11 mouse cellular contexts compared by ENCODE assay signal in the genomic region with DNA sequence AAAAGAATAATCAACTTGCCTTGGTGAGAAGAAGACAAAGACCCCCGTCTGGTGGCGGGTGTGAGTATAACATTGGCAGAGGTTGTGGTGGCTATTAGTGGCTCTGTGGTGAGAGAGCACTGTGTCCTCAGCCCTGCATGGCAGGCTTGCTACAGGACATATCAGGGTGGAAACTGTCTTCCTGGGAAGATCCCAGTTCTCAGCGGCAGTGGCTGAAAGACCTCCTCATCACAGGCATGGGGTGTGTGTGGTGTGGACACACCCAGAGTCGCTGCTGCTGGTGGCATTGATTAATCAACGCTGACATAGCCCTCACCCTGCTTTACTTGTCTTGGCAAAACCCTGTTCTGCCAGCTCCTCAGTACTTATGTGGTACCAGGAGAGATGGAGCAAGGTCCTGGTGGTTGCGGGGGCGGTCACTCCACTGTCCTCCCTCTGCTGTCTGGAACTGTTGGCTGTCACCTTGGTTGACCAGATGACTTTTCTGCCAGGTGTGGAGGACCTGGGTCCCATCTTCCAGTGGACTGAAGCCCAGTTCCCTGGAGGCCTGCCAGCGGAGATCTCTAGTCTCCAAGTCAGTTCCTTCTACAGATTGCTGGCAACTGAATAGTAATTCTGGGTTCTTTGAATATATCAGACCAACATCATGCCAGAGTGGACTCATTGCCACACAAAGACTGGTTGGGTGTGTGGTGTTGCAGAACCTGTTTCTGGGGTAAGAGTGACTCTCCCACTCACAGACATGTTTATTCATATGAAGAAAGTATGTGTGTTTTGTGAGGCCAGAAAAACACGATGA. TPM values are rescaled to one million over a fixed set of nuclear protein-coding genes. Genes with fewer than 3 reads are reported as not detected.
A peak's percentile ranks its signal among the peaks of the same experiment; 100 is the strongest.
DNase-seq lines count a peak whose midpoint lies in the region; ATAC-seq and TF ChIP-seq lines count a peak whose summit lies in the region.
"Had no signal": no experiment of that assay in that cellular context is flagged by ENCODE, and none has a peak within 500 bp of the region (broad histone marks: within the 10 kb centered on the region; RNA-seq: fewer than 3 reads in every experiment).

No protein-coding gene starts in this region.

- 0 out of 2 replicates have a peak overlapping the region, but pooled peaks have one; percentile 5 for H3K4me2 ChIP-seq in forebrain, embryonic 14.5 days (ENCODE audit: low read length)
- H3K4me2 ChIP-seq in forebrain, embryonic 16.5 days (ENCODE audit: low read length): no peak overlapping the region
- H3K4me2 ChIP-seq in liver, postnatal 0 days (ENCODE audit: low read depth, low read length): peak overlapping the region; percentile 10; the same call in 1 of the 2 replicates

- intact Hi-C loops in left cerebral cortex, postnatal 4 days (cut with DNase I): loop anchor here (10.0 kb wide), 1 partner anchor 204 kb away; a partner anchor contains a TSS
- intact Hi-C loops in left cerebral cortex, postnatal 14 days (cut with DNase I): no loop called here

- no peaks in the 10 kb centered on the region for H3K27me3 ChIP-seq in forebrain, embryonic 14.5 days (replicated peaks; ENCODE audit: control insufficient read depth, insufficient read depth, low read length)
- H3K27me3 ChIP-seq in forebrain, embryonic 16.5 days (replicated peaks; ENCODE audit: control insufficient read depth, insufficient read depth, low read length): no peaks in the 10 kb centered on the region
- no peaks in the 10 kb centered on the region for H3K27me3 ChIP-seq in liver, postnatal 0 days (ENCODE audit: insufficient read depth, low read length)

- no peaks in the 10 kb centered on the region for H3K36me3 ChIP-seq in forebrain, embryonic 14.5 days (ENCODE audit: control insufficient read depth, insufficient read depth, low read length)
- no peaks in the 10 kb centered on the region for H3K36me3 ChIP-seq in forebrain, embryonic 16.5 days (ENCODE audit: control insufficient read depth, insufficient read depth)
- H3K36me3 ChIP-seq in liver, postnatal 0 days (replicated peaks; ENCODE audit: insufficient read depth, low read length): no peaks in the 10 kb centered on the region; the same call in 1 of the 2 replicates
- H3K36me3 ChIP-seq: midbrain, embryonic 10.5 days had no signal

- H3K4me3 ChIP-seq in forebrain, embryonic 14.5 days (ENCODE audit: low read depth, low read length): no peak overlapping the region
- no peak overlapping the region for H3K4me3 ChIP-seq in forebrain, embryonic 16.5 days (replicated peaks; ENCODE audit: low read length)
- no peak overlapping the region for H3K4me3 ChIP-seq in liver, postnatal 0 days (ENCODE audit: low read depth, low read length)
- H3K4me3 ChIP-seq: midbrain, embryonic 10.5 days had no signal

- H3K4me1 ChIP-seq in forebrain, embryonic 14.5 days (ENCODE audit: control insufficient read depth, insufficient read depth, low read length): peaks cover 66% of the 10 kb centered on the region
- peaks cover 56% of the 10 kb centered on the region for H3K4me1 ChIP-seq in forebrain, embryonic 16.5 days (replicated peaks; ENCODE audit: control insufficient read depth, insufficient read depth, low read length)
- peaks cover 64% of the 10 kb centered on the region for H3K4me1 ChIP-seq in liver, postnatal 0 days (ENCODE audit: insufficient read depth)

- H3K9ac ChIP-seq in forebrain, embryonic 14.5 days (ENCODE audit: low read length): no peak overlapping the region
- H3K9ac ChIP-seq in forebrain, embryonic 16.5 days (replicated peaks; ENCODE audit: low read depth, low read length): no peak overlapping the region
- H3K9ac ChIP-seq in liver, postnatal 0 days (replicated peaks): peak overlapping the region; percentile 6; the same call in 1 of the 2 replicates

- no peaks in the 10 kb centered on the region for H3K9me3 ChIP-seq in forebrain, embryonic 14.5 days (replicated peaks; ENCODE audit: control insufficient read depth, low read length)
- H3K9me3 ChIP-seq in forebrain, embryonic 16.5 days (ENCODE audit: control insufficient read depth, low read length): no peaks in the 10 kb centered on the region
- H3K9me3 ChIP-seq in liver, postnatal 0 days (ENCODE audit: low read length): no peaks in the 10 kb centered on the region
- H3K9me3 ChIP-seq: midbrain, embryonic 10.5 days had no signal

- no peak overlapping the region; the same call in 1 of the 2 replicates for H3K27ac ChIP-seq in forebrain, embryonic 14.5 days (ENCODE audit: low read depth, low read length)
- no peak overlapping the region for H3K27ac ChIP-seq in forebrain, embryonic 16.5 days (ENCODE audit: low read length)
- no peak overlapping the region for H3K27ac ChIP-seq in liver, postnatal 0 days (ENCODE audit: low read depth)
- H3K27ac ChIP-seq: midbrain, embryonic 10.5 days had no signal

- TF ChIP-seq EP300 in liver, postnatal 0 days (IDR thresholded peaks at IDR 0.05; ENCODE audit: low read depth): no peak

- DNase-seq in forebrain, embryonic 14.5 days (ENCODE audit: low spot score): no peak
- peak; percentile 53 for DNase-seq in left cerebral cortex, postnatal 4 days
- no peak for DNase-seq in left cerebral cortex, adult 11 months (ENCODE audit: low spot score)
- no peak for DNase-seq in liver, postnatal 0 days
- no peak for DNase-seq in thymus, postnatal 0 days (ENCODE audit: low spot score)
- DNase-seq in left cerebral cortex, postnatal 14 days (ENCODE audit: low spot score in 2 of 2): no peak
- DNase-seq: cerebellum, adult 11 months had no signal

- whole genome bisulfite sequencing in forebrain, embryonic 14.5 days: 66% methylated on average over 9 of the region's 9 CpGs
- WGBS in forebrain, embryonic 16.5 days: 64% methylated on average over 9 of the region's 9 CpGs
- WGBS in liver, postnatal 0 days (ENCODE audit: insufficient replicate concordance): 54% methylated on average over 9 of the region's 9 CpGs

- ATAC-seq in forebrain, embryonic 14.5 days: peak; percentile 18; the same call in 1 of the 2 replicates
- no peak for ATAC-seq in forebrain, embryonic 16.5 days
- ATAC-seq in erythroblast, adult 5-6 weeks (replicated peaks; ENCODE audit: low FRiP score, poor library complexity, severe bottlenecking): peak; percentile 66
- ATAC-seq in liver, postnatal 0 days: 0 out of 2 replicates have a peak, but pooled peaks have one; percentile 7
- ATAC-seq: inflammation-experienced regulatory T-cells, adult 6 months had no signal

- TF ChIP-seq CTCF in liver, postnatal 0 days (IDR thresholded peaks at IDR 0.05; ENCODE audit: low read depth): peak; percentile 29; the same call in 1 of the 2 replicates

RNA-seq across cellular contexts. Expression of a gene that starts 7.3 kb away (rescaled TPM):
- polyA plus RNA-seq in forebrain, embryonic 14.5 days (2014; fragmentation: Nextera tagmentation; extraction: Ambion mirVana): 13.6 and 18.1 TPM in 2 replicates
- 14.6 and 19.5 TPM in 2 replicates for polyA plus RNA-seq in forebrain, embryonic 16.5 days (2015; fragmentation: Nextera tagmentation; extraction: Ambion mirVana)
- 10 to 100 TPM; 22.4 to 24.4 TPM for total RNA-seq in left cerebral cortex, postnatal 4 days (2021)
- 11.1 and 14.4 TPM in 2 replicates for total RNA-seq in erythroblast, adult 5-6 weeks (2015; ENCODE audit: low replicate concordance)
- 11.2 and 11.5 TPM in 2 replicates for total RNA-seq in erythroblast, adult 5-6 weeks (2017; ENCODE audit: low replicate concordance)
- polyA plus RNA-seq in liver, postnatal 0 days (2015; fragmentation: Nextera tagmentation; extraction: Ambion mirVana): 5.1 and 6.2 TPM in 2 replicates
- 9.9 and 11.3 TPM in 2 replicates for polyA plus RNA-seq in thymus, postnatal 0 days (2015; fragmentation: Nextera tagmentation; extraction: Ambion mirVana)
- 10 to 100 TPM; 14.9 to 15.0 TPM for total RNA-seq in left cerebral cortex, postnatal 14 days (2021)
